Mouse (Mus musculus) forebrain, embryonic 13.5 days (tissue): ENCODE data around the gene Morf4l1. TPM values are rescaled to one million over a fixed set of nuclear protein-coding genes. Genes with fewer than 3 reads are reported as not detected.
"Not testable (repeated sequence)": the region's sequence is repeated elsewhere in the genome, so short reads cannot be mapped to it uniquely, and the experiment has no call there.

Experiments
- ATAC-seq: fragments of 200-750 bp; cut with Nextera tagmentation; 2 replicates; pipeline ENCODE4 v1.8.0; 2017
- H3K27ac ChIP-seq: fragments of 300-500 bp; sonication (generic); 2 replicates; pipeline ENCODE4 v1.5.1; 2015; ENCODE audit warnings: inconsistent platforms, mild to moderate bottlenecking, moderate library complexity
- H3K27me3 ChIP-seq: fragments of 300-500 bp; sonication (generic); 2 replicates; pipeline ENCODE4 v1.6.1; 2015; ENCODE audit warnings: mild to moderate bottlenecking, inconsistent platforms
- H3K36me3 ChIP-seq: fragments of 300-500 bp; sonication (generic); 2 replicates; pipeline ENCODE4 v1.6.1; 2015; ENCODE audit warnings: mild to moderate bottlenecking, inconsistent platforms; ENCODE audit not compliant: poor library complexity, severe bottlenecking
- H3K4me1 ChIP-seq: fragments of 300-500 bp; sonication (generic); 2 replicates; pipeline ENCODE4 v1.6.1; 2015; ENCODE audit warnings: inconsistent platforms
- H3K4me2 ChIP-seq: fragments of 300-500 bp; sonication (generic); 2 replicates; pipeline ENCODE4 v1.6.1; 2015; ENCODE audit warnings: inconsistent platforms, mild to moderate bottlenecking, moderate library complexity
- H3K4me3 ChIP-seq: fragments of 300-500 bp; sonication (generic); 2 replicates; pipeline ENCODE4 v1.5.1; 2015; ENCODE audit warnings: mild to moderate bottlenecking, inconsistent platforms
- H3K9ac ChIP-seq: fragments of 300-500 bp; sonication (generic); 2 replicates; pipeline ENCODE4 v1.6.1; 2015; ENCODE audit warnings: mild to moderate bottlenecking, inconsistent platforms
- H3K9me3 ChIP-seq: fragments of 300-500 bp; sonication (generic); replicated peaks from 2 replicates; pipeline ENCODE4 v1.6.1; 2016; ENCODE audit warnings: inconsistent platforms
- WGBS: fragments of 180-500 bp; shearing (Covaris S2); methylation state at CpG from one replicate; pipeline ENCODE4 v1.1.7; 2015; 5-methylcytosine and 5-hydroxymethylcytosine counted together
- polyA plus RNA-seq: library from polyadenylated mRNA; unstranded; fragments of >200 nt; fragmentation: Nextera tagmentation; extraction: Ambion mirVana; gene quantifications from 2 replicates; pipeline ENCODE4 v1.2.1, GENCODE M21; 2015

The Morf4l1 gene
- polyA plus RNA-seq, 1 experiment from 2014 or later: 475 TPM

DNA sequence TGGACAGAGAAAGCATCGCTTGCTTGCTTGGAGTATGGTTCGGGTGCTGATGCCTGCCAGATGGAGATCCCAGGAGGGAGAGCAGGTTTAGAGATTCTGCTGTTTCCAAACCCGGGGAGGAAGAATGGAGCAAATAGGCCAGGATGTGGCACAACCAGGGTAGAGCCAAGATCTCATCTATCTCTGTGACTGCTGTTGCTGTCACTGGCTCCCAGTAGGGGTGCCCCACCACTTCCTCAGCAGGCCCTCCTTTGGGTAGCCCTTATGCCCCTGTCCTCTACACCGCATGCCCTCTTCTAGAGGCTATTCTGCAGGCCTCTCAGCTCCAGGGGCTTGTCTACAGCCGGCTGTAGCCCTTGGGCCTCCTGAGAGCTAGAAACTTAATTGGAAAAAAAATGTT, 38.4 kb downstream of the Morf4l1 start:
- no peak overlapping the region for H3K9ac ChIP-seq
- H3K4me2 ChIP-seq: no peak overlapping the region
- H3K9me3 ChIP-seq: no peaks in the 10 kb centered on the region
- H3K36me3 ChIP-seq: no peaks in the 10 kb centered on the region
- no peaks in the 10 kb centered on the region for H3K27me3 ChIP-seq
- H3K4me1 ChIP-seq: no peaks in the 10 kb centered on the region
- 84% methylated on average over 5 of the region's 5 CpGs for WGBS
- no peak overlapping the region for H3K27ac ChIP-seq
- H3K4me3 ChIP-seq: no peak overlapping the region
- no peak for ATAC-seq

GRCm38 (mm10) chr9:90075336-90075735, 39.2 kb downstream of the Morf4l1 start:
- Histone ChIP-seq H3K4me2 (no peak overlapping the region), H3K4me1 (no peaks in the 10 kb centered on the region), H3K9me3 (no peaks in the 10 kb centered on the region), H3K27me3 (no peaks in the 10 kb centered on the region), H3K36me3 (no peaks in the 10 kb centered on the region), H3K9ac (no peak overlapping the region), H3K27ac (no peak overlapping the region), H3K4me3 (no peak overlapping the region)
- WGBS: 89% methylated on average over 4 of the region's 4 CpGs
- ATAC-seq: no peak

GRCm38 (mm10) chr9:90070174-90070573, 44.4 kb downstream of the Morf4l1 start:
- Histone ChIP-seq H3K27ac (no peak overlapping the region), H3K4me3 (no peak overlapping the region), H3K9ac (no peak overlapping the region), H3K36me3 (no peaks in the 10 kb centered on the region), H3K27me3 (no peaks in the 10 kb centered on the region), H3K4me2 (no peak overlapping the region), H3K9me3 (no peaks in the 10 kb centered on the region), H3K4me1 (no peaks in the 10 kb centered on the region)
- WGBS: 87% methylated on average over 7 of the region's 7 CpGs
- no peak for ATAC-seq

DNA sequence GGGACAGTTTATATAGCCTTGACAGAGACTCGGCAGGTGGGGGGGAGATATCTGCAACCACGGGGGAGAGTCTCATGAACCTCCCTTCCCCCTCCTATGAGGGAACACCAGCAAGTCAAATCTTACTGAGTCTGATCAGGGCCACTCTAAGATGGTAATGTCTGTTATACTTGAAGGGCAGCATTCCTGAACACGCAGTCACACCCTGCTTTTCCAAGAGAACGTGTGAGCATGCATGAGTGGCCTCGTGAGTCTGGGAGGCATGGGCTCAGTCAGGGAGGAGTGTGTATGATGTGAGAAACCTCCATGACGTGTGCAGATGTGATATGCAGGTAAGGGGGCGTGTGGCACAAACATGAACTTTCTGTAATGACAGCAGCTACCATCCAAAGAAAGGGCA, 45.1 kb downstream of the Morf4l1 start:
- no peaks in the 10 kb centered on the region for H3K36me3 ChIP-seq
- ATAC-seq: no peak

GRCm38 (mm10) chr9:90068786-90069185, 45.8 kb downstream of the Morf4l1 start:
- no peaks in the 10 kb centered on the region for H3K27me3 ChIP-seq
- H3K4me3 ChIP-seq: no peak overlapping the region
- ATAC-seq: no peak
- no peaks in the 10 kb centered on the region for H3K36me3 ChIP-seq
- H3K9ac ChIP-seq: no peak overlapping the region
- 90% methylated on average over 6 of the region's 6 CpGs for WGBS
- no peak overlapping the region for H3K4me2 ChIP-seq
- H3K4me1 ChIP-seq: no peaks in the 10 kb centered on the region
- no peak overlapping the region for H3K27ac ChIP-seq
- no peaks in the 10 kb centered on the region for H3K9me3 ChIP-seq

More for the DNA sequence above, 45.1 kb downstream of the Morf4l1 start:
- Histone ChIP-seq H3K27ac (no peak overlapping the region), H3K9me3 (no peaks in the 10 kb centered on the region), H3K4me3 (no peak overlapping the region), H3K4me1 (no peaks in the 10 kb centered on the region), H3K9ac (no peak overlapping the region), H3K4me2 (no peak overlapping the region), H3K27me3 (no peaks in the 10 kb centered on the region)
- WGBS: 83% methylated on average over 7 of the region's 7 CpGs

- WGBS: 84% methylated on average over 2 of the region's 2 CpGs
- no peak overlapping the region for H3K4me2 ChIP-seq
- no peak overlapping the region for H3K4me3 ChIP-seq
- no peak overlapping the region for H3K9ac ChIP-seq
- H3K27me3 ChIP-seq: no peaks in the 10 kb centered on the region
- no peaks in the 10 kb centered on the region for H3K4me1 ChIP-seq
- no peak for ATAC-seq
- no peaks in the 10 kb centered on the region for H3K36me3 ChIP-seq
- no peaks in the 10 kb centered on the region for H3K9me3 ChIP-seq
- no peak overlapping the region for H3K27ac ChIP-seq
Measured at GRCm38 (mm10) chr9:90067341-90067740, 47.2 kb downstream of the Morf4l1 start.

DNA sequence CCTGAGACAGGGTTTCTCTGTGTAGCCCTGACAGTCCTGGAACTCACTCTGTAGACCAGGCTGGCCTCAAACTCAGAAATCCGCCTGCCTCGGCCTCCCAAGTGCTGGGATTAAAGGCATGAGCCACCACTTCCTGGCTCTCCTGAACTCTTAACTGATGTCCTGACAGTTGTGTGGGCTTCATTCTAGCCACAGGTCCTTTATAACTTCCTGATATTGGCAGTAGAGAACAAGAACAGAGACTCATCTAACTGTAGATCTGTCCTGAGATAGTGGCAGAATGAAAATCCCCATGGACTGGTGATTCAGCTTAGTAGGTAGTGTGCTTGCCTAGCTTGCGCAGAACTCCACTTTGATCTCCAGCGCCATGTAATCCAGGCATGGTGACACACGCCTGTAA, 53.6 kb downstream of the Morf4l1 start:
- not testable (repeated sequence) for H3K36me3 ChIP-seq, ATAC-seq, H3K9ac ChIP-seq, H3K4me1 ChIP-seq, H3K27me3 ChIP-seq, H3K27ac ChIP-seq, H3K9me3 ChIP-seq, H3K4me2 ChIP-seq, H3K4me3 ChIP-seq
- WGBS: 91% methylated on average over 5 of the region's 5 CpGs

DNA sequence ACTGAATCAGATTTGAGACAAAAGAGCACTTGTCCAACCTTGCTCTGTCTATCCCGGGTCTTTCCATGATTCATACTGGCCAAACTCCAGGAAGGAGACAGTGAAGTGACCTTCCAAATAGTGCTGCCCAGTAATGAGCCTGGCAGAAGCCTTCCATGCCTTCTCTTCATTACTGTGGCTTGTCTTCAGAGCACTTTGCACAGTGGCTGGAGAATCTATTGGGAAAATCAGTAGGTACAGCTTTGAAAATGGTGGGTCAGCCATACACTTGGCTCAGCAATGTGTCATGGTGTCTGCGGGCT, 54.0 kb downstream of the Morf4l1 start:
- H3K4me2 ChIP-seq: no peak overlapping the region
- no peak overlapping the region for H3K4me3 ChIP-seq
- WGBS: 88% methylated on average over 2 of the region's 2 CpGs
- no peak overlapping the region for H3K9ac ChIP-seq
- no peaks in the 10 kb centered on the region for H3K27me3 ChIP-seq
- no peak for ATAC-seq
- no peaks in the 10 kb centered on the region for H3K4me1 ChIP-seq
- H3K27ac ChIP-seq: no peak overlapping the region
- no peaks in the 10 kb centered on the region for H3K9me3 ChIP-seq
- no peaks in the 10 kb centered on the region for H3K36me3 ChIP-seq

- ATAC-seq: no peak
- H3K4me2 ChIP-seq: no peak overlapping the region
- 90% methylated on average over 9 of the region's 9 CpGs for WGBS
- no peaks in the 10 kb centered on the region for H3K36me3 ChIP-seq
- H3K4me1 ChIP-seq: peaks cover 1% of the 10 kb centered on the region
- H3K27ac ChIP-seq: no peak overlapping the region
- no peak overlapping the region for H3K9ac ChIP-seq
- H3K4me3 ChIP-seq: no peak overlapping the region
- H3K27me3 ChIP-seq: no peaks in the 10 kb centered on the region
- H3K9me3 ChIP-seq: no peaks in the 10 kb centered on the region
Measured at GRCm38 (mm10) chr9:90059828-90060573, 54.6 kb downstream of the Morf4l1 start.

DNA sequence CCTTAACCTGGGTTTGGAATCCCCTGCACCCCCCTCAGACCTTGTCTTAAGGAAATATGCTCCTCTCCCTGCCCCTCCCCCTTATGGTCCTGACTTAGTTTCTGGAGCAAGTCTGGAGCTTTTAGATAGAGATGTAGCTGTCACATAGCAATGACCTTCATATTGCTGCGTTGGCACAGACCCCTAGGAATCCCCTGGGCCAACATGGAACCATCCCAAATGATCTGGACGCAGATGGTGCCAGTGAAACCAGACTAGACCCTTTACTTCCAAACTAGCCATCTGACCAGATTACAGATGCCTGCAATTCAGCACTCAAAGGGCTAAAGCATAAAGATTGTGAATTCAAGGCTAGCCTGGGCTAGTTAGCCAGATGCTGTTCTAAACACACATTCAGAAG, 57.9 kb downstream of the Morf4l1 start:
- Histone ChIP-seq H3K9me3 (no peaks in the 10 kb centered on the region), H3K36me3 (no peaks in the 10 kb centered on the region), H3K4me1 (peaks cover 11% of the 10 kb centered on the region), H3K27me3 (no peaks in the 10 kb centered on the region), H3K4me2 (no peak overlapping the region), H3K4me3 (no peak overlapping the region), H3K9ac (no peak overlapping the region), H3K27ac (no peak overlapping the region)
- no peak for ATAC-seq
- 88% methylated on average over 2 of the region's 2 CpGs for WGBS

GRCm38 (mm10) chr9:90055911-90056310, 58.7 kb downstream of the Morf4l1 start:
- Histone ChIP-seq H3K27ac (no peak overlapping the region), H3K9ac (no peak overlapping the region), H3K27me3 (no peaks in the 10 kb centered on the region), H3K4me1 (peaks cover 11% of the 10 kb centered on the region), H3K4me2 (no peak overlapping the region), H3K9me3 (no peaks in the 10 kb centered on the region), H3K4me3 (no peak overlapping the region), H3K36me3 (no peaks in the 10 kb centered on the region)
- WGBS: 78% methylated on average over 3 of the region's 3 CpGs
- no peak for ATAC-seq

DNA sequence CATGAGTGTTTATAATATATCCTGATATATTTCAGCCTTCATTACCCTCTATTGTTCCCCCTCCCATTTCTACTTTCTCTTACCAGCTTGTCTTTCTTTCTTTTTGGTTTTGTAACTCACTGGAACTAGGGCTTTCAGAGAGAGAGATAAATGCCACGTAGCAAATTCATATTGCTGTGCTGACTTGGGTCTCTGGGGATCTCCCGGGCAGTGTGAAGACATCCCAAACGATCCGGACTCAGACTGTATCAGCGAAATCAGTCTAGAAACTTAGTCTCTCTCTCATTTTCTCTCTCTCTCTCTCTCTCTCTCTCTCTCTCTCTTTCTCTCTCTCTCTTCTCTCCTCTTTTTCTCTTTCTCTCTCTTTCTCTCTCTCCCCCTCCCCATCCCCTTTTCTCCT, 59.2 kb downstream of the Morf4l1 start:
- H3K4me2 ChIP-seq: no peak overlapping the region; the same call in 1 of the 2 replicates
- 60% methylated on average over 5 of the region's 5 CpGs for WGBS

More for the DNA sequence above, 59.2 kb downstream of the Morf4l1 start:
- H3K9ac ChIP-seq: no peak overlapping the region
- H3K4me1 ChIP-seq: peaks cover 11% of the 10 kb centered on the region
- no peaks in the 10 kb centered on the region for H3K27me3 ChIP-seq
- no peak overlapping the region for H3K4me3 ChIP-seq
- no peaks in the 10 kb centered on the region for H3K36me3 ChIP-seq
- H3K9me3 ChIP-seq: no peaks in the 10 kb centered on the region
- no peak for ATAC-seq
- no peak overlapping the region for H3K27ac ChIP-seq
